Mouse (Mus musculus) neural tube, embryonic 14.5 days (tissue): Measurements from ENCODE around the gene Olfr53. TPM values are rescaled to one million over a fixed set of nuclear protein-coding genes. Genes with fewer than 3 reads are reported as not detected.
A peak's percentile ranks its signal among the peaks of the same experiment; 100 is the strongest.
"Not testable (repeated sequence)": the region's sequence is repeated elsewhere in the genome, so short reads cannot be mapped to it uniquely, and the experiment has no call there.

Experiments used
- ATAC-seq: fragments of 200-750 bp; cut with Nextera tagmentation; 2 replicates; pipeline ENCODE4 v1.8.0; 2017; ENCODE audit warnings: low read depth, mild to moderate bottlenecking, moderate TSS enrichment, moderate library complexity
- H3K27ac ChIP-seq: fragments of 300-500 bp; sonication (generic); 2 replicates; pipeline ENCODE4 v1.5.1; 2014; ENCODE audit warnings: low read depth, mild to moderate bottlenecking, control low read depth, low read length, moderate library complexity, mixed read lengths
- H3K27me3 ChIP-seq: fragments of 300-500 bp; sonication (generic); 2 replicates; pipeline ENCODE4 v1.6.1; 2014; ENCODE audit warnings: low read length; ENCODE audit not compliant: control insufficient read depth, insufficient read depth
- H3K36me3 ChIP-seq: fragments of 300-500 bp; sonication (generic); 2 replicates; pipeline ENCODE4 v1.6.1; 2014; ENCODE audit warnings: low read length, mixed read lengths; ENCODE audit not compliant: control insufficient read depth, insufficient read depth
- H3K4me1 ChIP-seq: fragments of 300-500 bp; sonication (generic); 2 replicates; pipeline ENCODE4 v1.6.1; 2014; ENCODE audit warnings: low read length; ENCODE audit not compliant: control insufficient read depth, insufficient read depth
- H3K4me2 ChIP-seq: fragments of 300-500 bp; sonication (generic); 2 replicates; pipeline ENCODE4 v1.6.1; 2014; ENCODE audit warnings: mild to moderate bottlenecking, low read depth, low read length, control low read depth
- H3K4me3 ChIP-seq: fragments of 300-500 bp; sonication (generic); 2 replicates; pipeline ENCODE4 v1.5.1; 2014; ENCODE audit warnings: low read depth, low read length, control low read depth, mixed read lengths
- H3K9ac ChIP-seq: fragments of 300-500 bp; sonication (generic); replicated peaks from 2 replicates; pipeline ENCODE4 v1.6.1; 2014; ENCODE audit warnings: low read depth, mild to moderate bottlenecking, control low read depth, low read length, mixed read lengths
- H3K9me3 ChIP-seq: fragments of 300-500 bp; sonication (generic); 2 replicates; pipeline ENCODE4 v1.6.1; 2016; ENCODE audit warnings: low read length; ENCODE audit not compliant: control insufficient read depth
- WGBS: fragments of 180-500 bp; shearing (Covaris S2); extraction: QIAGEN DNeasy Blood & Tissue Kit; methylation state at CpG from one replicate; pipeline ENCODE4 v1.1.7; 2014; 5-methylcytosine and 5-hydroxymethylcytosine counted together
- polyA plus RNA-seq: library from polyadenylated mRNA; unstranded; fragments of >200 nt; fragmentation: Nextera tagmentation; extraction: Ambion mirVana; gene quantifications from 2 replicates; pipeline ENCODE4 v1.2.1, GENCODE M21; 2014

Olfr53 gene
- polyA plus RNA-seq: not detected in 2 replicates

GRCm38 (mm10) chr7:140646152-140646551 lies at the start of gene Olfr53:
TSS of gene Olfr53 (plus strand) at chr7:140646452.
- ATAC-seq: no peak
- Histone ChIP-seq H3K9ac (no peak within 1 kb of the TSS), H3K4me2 (no peak within 1 kb of the TSS), H3K27me3 (no peaks in the 10 kb centered on the region), H3K36me3 (no peaks in the 10 kb centered on the region), H3K9me3 (no peaks in the 10 kb centered on the region), H3K4me3 (no peak within 1 kb of the TSS), H3K27ac (no peak within 1 kb of the TSS), H3K4me1 (no peaks in the 10 kb centered on the region)
- WGBS: 84% methylated on average over 1 of the region's 1 CpGs

- 85% methylated on average over 2 of the region's 2 CpGs for WGBS
- H3K4me2 ChIP-seq, H3K27ac ChIP-seq, H3K4me1 ChIP-seq, H3K9ac ChIP-seq, H3K27me3 ChIP-seq, ATAC-seq, H3K36me3 ChIP-seq, H3K9me3 ChIP-seq, H3K4me3 ChIP-seq: not testable (repeated sequence)
Measured at GRCm38 (mm10) chr7:140600969-140601368, 45.3 kb upstream of the Olfr53 start, which contains the start of gene Olfr46. TSS of gene Olfr46 (plus strand) at chr7:140601269.

- H3K36me3 ChIP-seq, H3K27ac ChIP-seq, H3K4me2 ChIP-seq, H3K9ac ChIP-seq, H3K4me3 ChIP-seq, H3K9me3 ChIP-seq, H3K4me1 ChIP-seq, ATAC-seq, H3K27me3 ChIP-seq: not testable (repeated sequence)
- WGBS: 92% methylated on average over 3 of the region's 3 CpGs
Measured at GRCm38 (mm10) chr7:140628670-140629069, 17.6 kb upstream of the Olfr53 start, which contains the start of gene Olfr61. TSS of gene Olfr61 (plus strand) at chr7:140628970.

GRCm38 (mm10) chr7:140630559-140630958 lies 15.7 kb upstream of the Olfr53 start:
- Histone ChIP-seq H3K4me3 (no peak overlapping the region), H3K4me2 (no peak overlapping the region), H3K4me1 (no peaks in the 10 kb centered on the region), H3K27ac (no peak overlapping the region), H3K27me3 (no peaks in the 10 kb centered on the region), H3K9ac (no peak overlapping the region), H3K9me3 (no peaks in the 10 kb centered on the region), H3K36me3 (no peaks in the 10 kb centered on the region)
- WGBS: 84% methylated on average over 1 of the region's 1 CpGs
- no peak for ATAC-seq

GRCm38 (mm10) chr7:140659630-140660029 lies 13.4 kb downstream of the Olfr53 start, which contains the start of gene Olfr539:
TSS of gene Olfr539 (plus strand) at chr7:140659930.
- no peak within 1 kb of the TSS for H3K27ac ChIP-seq
- no peaks in the 10 kb centered on the region for H3K27me3 ChIP-seq
- WGBS: 77% methylated on average over 4 of the region's 4 CpGs
- no peak within 1 kb of the TSS for H3K9ac ChIP-seq
- no peaks in the 10 kb centered on the region for H3K4me1 ChIP-seq
- H3K36me3 ChIP-seq: no peaks in the 10 kb centered on the region
- H3K9me3 ChIP-seq: no peaks in the 10 kb centered on the region
- no peak within 1 kb of the TSS for H3K4me2 ChIP-seq
- no peak within 1 kb of the TSS for H3K4me3 ChIP-seq
- ATAC-seq: no peak

GRCm38 (mm10) chr7:140670693-140671092 lies 24.4 kb downstream of the Olfr53 start:
- H3K4me2 ChIP-seq, H3K9me3 ChIP-seq, H3K27me3 ChIP-seq, H3K27ac ChIP-seq, H3K36me3 ChIP-seq, H3K4me1 ChIP-seq, H3K4me3 ChIP-seq, ATAC-seq, H3K9ac ChIP-seq: not testable (repeated sequence)
- 85% methylated on average over 3 of the region's 3 CpGs for WGBS

- no peak overlapping the region for H3K4me3 ChIP-seq
- ATAC-seq: no peak
- peak overlapping the region; percentile 18; the same call in 1 of the 2 replicates for H3K4me2 ChIP-seq
- no peaks in the 10 kb centered on the region for H3K36me3 ChIP-seq
- no peak overlapping the region for H3K27ac ChIP-seq
- no peaks in the 10 kb centered on the region for H3K4me1 ChIP-seq
- 4% methylated on average over 4 of the region's 6 CpGs for WGBS
- H3K9me3 ChIP-seq: no peaks in the 10 kb centered on the region
- no peak overlapping the region for H3K9ac ChIP-seq
- H3K27me3 ChIP-seq: no peaks in the 10 kb centered on the region
Measured at GRCm38 (mm10) chr7:140675863-140676262, 29.6 kb downstream of the Olfr53 start.

- H3K27me3 ChIP-seq, H3K36me3 ChIP-seq, H3K4me2 ChIP-seq, H3K9me3 ChIP-seq, H3K27ac ChIP-seq, ATAC-seq, H3K4me3 ChIP-seq, H3K4me1 ChIP-seq, H3K9ac ChIP-seq: not testable (repeated sequence)
- 66% methylated on average over 4 of the region's 4 CpGs for WGBS
Measured at GRCm38 (mm10) chr7:140679591-140679990, 33.3 kb downstream of the Olfr53 start.

- H3K4me3 ChIP-seq: no peak within 1 kb of the TSS
- no peak within 1 kb of the TSS for H3K4me2 ChIP-seq
- no peaks in the 10 kb centered on the region for H3K9me3 ChIP-seq
- ATAC-seq: no peak
- H3K36me3 ChIP-seq: no peaks in the 10 kb centered on the region
- H3K27ac ChIP-seq: no peak within 1 kb of the TSS
- H3K9ac ChIP-seq: no peak within 1 kb of the TSS
- no peaks in the 10 kb centered on the region for H3K4me1 ChIP-seq
- no peaks in the 10 kb centered on the region for H3K27me3 ChIP-seq
- 89% methylated on average over 1 of the region's 1 CpGs for whole genome bisulfite sequencing
Measured at GRCm38 (mm10) chr7:140681651-140682050, 35.4 kb downstream of the Olfr53 start, which contains the start of gene Olfr45. TSS of gene Olfr45 (plus strand) at chr7:140681951.
